Mouse (Mus musculus): ENCODE measurements around the gene Olfr1336.

DNA sequence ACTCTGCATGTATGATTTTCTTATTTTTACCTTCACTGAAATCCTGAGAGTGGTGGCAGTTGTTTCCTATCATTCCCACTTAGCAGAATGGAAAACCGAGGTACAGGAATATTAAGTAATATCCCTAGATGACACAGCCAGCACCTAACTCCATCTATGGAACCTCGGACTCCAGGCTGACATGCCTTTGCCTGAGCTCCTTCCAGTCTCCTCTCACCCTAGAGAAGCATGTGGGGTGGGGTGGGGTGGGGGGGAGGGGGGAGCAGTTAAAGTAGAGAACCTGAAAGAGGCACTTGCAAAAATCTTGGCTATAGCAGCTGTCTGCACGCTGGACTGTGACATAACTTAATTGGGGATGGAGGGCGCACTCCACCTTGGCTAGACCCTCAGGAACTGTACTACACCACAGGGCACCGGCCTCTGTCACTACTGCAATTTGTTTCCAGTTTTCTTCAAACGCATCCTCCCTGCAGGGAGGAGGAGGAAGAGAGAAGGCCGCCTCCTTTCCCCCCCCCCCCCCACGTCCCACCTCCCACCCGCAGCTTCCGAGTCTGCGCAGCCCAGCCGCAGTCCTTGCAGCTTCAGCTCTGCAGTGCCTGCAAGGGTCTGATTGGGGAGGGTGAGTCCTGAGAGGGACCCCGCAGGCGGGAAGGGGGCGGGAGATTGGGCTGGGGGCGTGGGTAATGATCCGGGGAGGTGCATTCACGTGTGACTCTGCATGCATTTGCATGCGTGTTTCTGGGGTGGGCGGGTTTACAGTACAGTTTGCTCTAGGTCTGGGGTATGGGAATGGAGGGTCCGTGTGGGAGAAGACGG, 41.1 kb upstream of the Olfr1336 start:
- no peak for TF ChIP-seq CTCF (IDR thresholded peaks at IDR 0.05; ENCODE audit: borderline replicate concordance, insufficient read depth, low read length)
- no peak for TF ChIP-seq POLR2A (IDR thresholded peaks at IDR 0.05; ENCODE audit: low read depth, low read length)

All from embryonic fibroblast, embryonic 13.5 days (primary cell).